7 mouse cellular contexts compared by ENCODE assay signal in genomic region chr16:13256667-13257527, GRCm38 (mm10). TPM values are rescaled to one million over a fixed set of nuclear protein-coding genes. Genes with fewer than 3 reads are reported as not detected.
A peak's percentile ranks its signal among the peaks of the same experiment; 100 is the strongest.
DNase-seq lines count a peak whose midpoint lies in the region; ATAC-seq and TF ChIP-seq lines count a peak whose summit lies in the region.

No protein-coding gene starts in this region.

- peak overlapping the region; percentile 86 for H3K4me2 ChIP-seq in intestine, postnatal 0 days (replicated peaks; ENCODE audit: low read depth)

- peak overlapping the region; percentile 70 for H3K4me3 ChIP-seq in bone marrow macrophage, adult 2 months (ENCODE audit: insufficient read depth, low read length)
- H3K4me3 ChIP-seq in intestine, postnatal 0 days (ENCODE audit: low read depth, low read length), result peak overlapping the region; percentile 92
- H3K4me3 ChIP-seq in megakaryocyte, embryonic 14.5 days (replicated peaks), result peak overlapping the region; percentile 97

- intact Hi-C loops in gastrocnemius, postnatal 14 days (cut with DNase I; ENCODE audit: low total_unique reads), result no loop called here

- H3K27me3 ChIP-seq in intestine, postnatal 0 days (replicated peaks; ENCODE audit: control insufficient read depth, insufficient read depth, low read length), result no peaks in the 10 kb centered on the region
- peaks cover 20% of the 10 kb centered on the region for H3K27me3 ChIP-seq in megakaryocyte, embryonic 14.5 days (replicated peaks)

- peak; percentile 65 for ATAC-seq in intestine, postnatal 0 days

- TF ChIP-seq POLR2A in bone marrow macrophage, adult 2 months (IDR thresholded peaks at IDR 0.05; ENCODE audit: borderline replicate concordance, low read depth, low read length), result no peak

- H3K9me3 ChIP-seq in intestine, postnatal 0 days (ENCODE audit: control insufficient read depth), result no peaks in the 10 kb centered on the region
- no peaks in the 10 kb centered on the region for H3K9me3 ChIP-seq in megakaryocyte, embryonic 14.5 days

- peak; percentile 13 to 29 for DNase-seq in spleen, postnatal 36 days (ENCODE audit: low spot score in 2 of 2)
- DNase-seq in spleen, postnatal 10 days (ENCODE audit: low spot score in 2 of 2), result no peak
- DNase-seq in gastrocnemius, postnatal 14 days, result peak; percentile 38
- peak; percentile 22 for DNase-seq in right cerebral cortex, postnatal 14 days

- peak overlapping the region; percentile 96 for H3K9ac ChIP-seq in intestine, postnatal 0 days (ENCODE audit: low read depth, low read length)

- no peaks in the 10 kb centered on the region for H3K36me3 ChIP-seq in intestine, postnatal 0 days (ENCODE audit: control insufficient read depth, insufficient read depth)
- no peaks in the 10 kb centered on the region for H3K36me3 ChIP-seq in megakaryocyte, embryonic 14.5 days (replicated peaks; ENCODE audit: low read length)

- no peak overlapping the region for H3K27ac ChIP-seq in bone marrow macrophage, adult 2 months (ENCODE audit: insufficient read depth, low read depth, low read length)
- peak overlapping the region; percentile 95 for H3K27ac ChIP-seq in intestine, postnatal 0 days (ENCODE audit: low read depth, low read length)

- no peak for TF ChIP-seq CTCF in bone marrow macrophage, adult 2 months (IDR thresholded peaks at IDR 0.05; ENCODE audit: low read depth, low read length)
- no peak for TF ChIP-seq CTCF in intestine, postnatal 0 days (IDR thresholded peaks at IDR 0.05; ENCODE audit: low read depth)

- WGBS in intestine, postnatal 0 days, result 2% methylated on average over 43 of the region's 64 CpGs

- H3K4me1 ChIP-seq in bone marrow macrophage, adult 2 months (ENCODE audit: control insufficient read depth, insufficient read depth, low read length), result peaks cover 16% of the 10 kb centered on the region
- peaks cover 7% of the 10 kb centered on the region for H3K4me1 ChIP-seq in intestine, postnatal 0 days (replicated peaks; ENCODE audit: control insufficient read depth, insufficient read depth, low read length)
- H3K4me1 ChIP-seq in megakaryocyte, embryonic 14.5 days, result peaks cover 38% of the 10 kb centered on the region

RNA-seq across cellular contexts. Expression of gene Mrtfb, which starts 0.6 kb away (rescaled TPM):
- 16.8 and 17.2 TPM in 2 replicates for polyA plus RNA-seq in bone marrow macrophage, adult 2 months (2012; ENCODE audit: insufficient read depth, insufficient read length, missing spikeins)
- total RNA-seq in gastrocnemius, postnatal 14 days (2021), result 10 to 100 TPM; 27.4 to 33.3 TPM
- 14.2 and 14.6 TPM in 2 replicates for polyA plus RNA-seq in intestine, postnatal 0 days (2015; fragmentation: Nextera tagmentation; extraction: Ambion mirVana)
- 0.49 TPM in 1 of 2 replicates, not detected in the other for polyA plus RNA-seq in megakaryocyte, embryonic 14.5 days (2012; ENCODE audit: insufficient read depth, low replicate concordance)

Comparison
In these comparisons a context has a peak if more than half of its experiments do, and no peak if none do; other contexts are left out.
1. DNase-seq: peak in spleen, postnatal 36 days (2 of 2), gastrocnemius, postnatal 14 days (single experiment) and right cerebral cortex, postnatal 14 days (single experiment); none in spleen, postnatal 10 days (0 of 2).
2. RNA of gene Mrtfb, which starts 0.6 kb away (polyA plus RNA-seq): 16.8 to 17.2 TPM in bone marrow macrophage, adult 2 months and 14.2 to 14.6 TPM in intestine, postnatal 0 days; 0.49 TPM in megakaryocyte, embryonic 14.5 days; every median in the first group is over 10 times any median in the second.
3. Peak in every context shown above with its lines, with median percentiles within 50 percentile points of each other: H3K4me3 ChIP-seq.